Mouse (Mus musculus) adrenal gland, postnatal 10 days (tissue): Measurements from ENCODE around the gene Cd5l. TPM values are rescaled to one million over a fixed set of nuclear protein-coding genes. Genes with fewer than 3 reads are reported as not detected.
A peak's percentile ranks its signal among the peaks of the same experiment; 100 is the strongest.
"Not testable (repeated sequence)": the region's sequence is repeated elsewhere in the genome, so short reads cannot be mapped to it uniquely, and the experiment has no call there.

Experiments
- DNase-seq: peaks from one replicate; pipeline ENCODE4 v3.0.0; 2021; ENCODE audit warnings: mixed read lengths
- long read RNA-seq, 2 experiments: library from polyadenylated mRNA; stranded (forward); transcript quantifications; one replicate each; pipeline ENCODE4 v2.0.0; 2021
- total RNA-seq, 2 experiments: library from RNA; stranded (reverse); gene quantifications; 2 replicates each; pipeline ENCODE4 v1.2.3; 2021

Gene Cd5l
- 10 to 100 TPM in 1 of 2 experiments, 1 to 10 TPM in 1; 6.0 to 13.9 TPM for total RNA-seq
- long read RNA-seq, experiment 1, transcript Cd5l-201 (6 exons, 2,036 nt) = major isoform, 26 of 29 reads
- long read RNA-seq, experiment 1, partial matches to known transcripts = 2 of 29 reads
- long read RNA-seq, experiment 1, other reads (novel, unspliced or antisense) = 1 of 29 reads
- long read RNA-seq, experiment 2, partial matches to known transcripts = 0 of 1 reads
- long read RNA-seq, experiment 2, other reads (novel, unspliced or antisense) = 0 of 1 reads

DNA sequence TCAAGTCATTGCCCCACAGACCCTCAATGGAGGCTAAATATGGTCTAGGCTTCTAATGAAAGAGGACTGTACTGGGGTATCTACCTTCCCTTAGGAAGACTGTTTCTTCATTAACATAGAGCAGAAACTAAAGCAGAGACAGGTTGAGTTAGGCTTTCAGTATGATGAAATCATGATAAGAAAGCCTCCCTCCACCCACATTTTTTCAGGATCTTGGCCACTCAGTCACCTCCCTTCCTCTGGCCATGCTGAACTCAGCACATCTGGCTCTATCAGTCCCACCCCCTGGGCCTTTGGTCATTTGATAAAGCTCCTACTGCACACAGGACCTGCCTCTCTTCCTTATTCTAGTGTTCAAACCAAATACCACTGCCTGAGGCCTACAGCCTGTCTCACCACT lies at the start of gene Cd5l:
Cd5l (plus strand) TSS at position 301 of the 400 bp plus-strand sequence.
- no peak for DNase-seq

DNA sequence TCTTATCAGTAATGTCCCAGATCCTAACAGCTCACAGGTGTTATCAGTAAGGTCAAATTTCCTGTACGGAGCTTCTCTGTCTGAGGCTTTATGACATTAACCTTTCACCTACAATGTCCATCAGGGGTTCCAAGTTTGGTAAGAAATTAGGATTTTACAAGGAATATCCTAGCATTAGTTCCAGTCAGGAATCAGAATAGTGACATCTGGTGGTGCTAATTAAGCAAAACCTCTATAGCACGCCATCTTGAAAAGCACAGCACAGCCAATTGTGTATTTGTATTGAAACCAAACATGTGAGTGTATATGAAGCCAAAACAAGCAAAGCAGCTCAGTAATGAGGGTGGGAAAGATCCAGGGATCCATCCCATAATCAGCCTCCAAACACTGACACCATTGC lies 47.8 kb upstream of the Cd5l start:
- no peak for DNase-seq

DNA sequence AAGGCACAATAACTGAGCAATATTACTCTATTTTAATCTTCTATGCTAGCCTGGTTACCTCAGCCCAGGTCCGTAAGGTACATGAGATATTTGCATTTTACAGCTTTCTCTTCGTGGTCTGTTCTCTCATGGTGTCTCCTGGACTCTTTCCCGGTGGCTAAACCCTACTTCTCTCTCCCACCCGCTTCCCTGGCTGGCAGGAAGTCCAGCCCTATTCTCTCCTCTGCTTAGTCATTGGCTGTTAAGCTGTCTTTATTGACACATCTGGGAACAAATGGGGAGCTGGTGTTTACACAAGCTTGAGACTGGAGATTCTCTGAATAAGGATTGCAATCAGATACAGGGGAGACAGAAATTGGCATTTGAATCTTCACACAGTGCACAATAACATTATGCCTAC lies 35.1 kb upstream of the Cd5l start:
- no peak for DNase-seq

DNA sequence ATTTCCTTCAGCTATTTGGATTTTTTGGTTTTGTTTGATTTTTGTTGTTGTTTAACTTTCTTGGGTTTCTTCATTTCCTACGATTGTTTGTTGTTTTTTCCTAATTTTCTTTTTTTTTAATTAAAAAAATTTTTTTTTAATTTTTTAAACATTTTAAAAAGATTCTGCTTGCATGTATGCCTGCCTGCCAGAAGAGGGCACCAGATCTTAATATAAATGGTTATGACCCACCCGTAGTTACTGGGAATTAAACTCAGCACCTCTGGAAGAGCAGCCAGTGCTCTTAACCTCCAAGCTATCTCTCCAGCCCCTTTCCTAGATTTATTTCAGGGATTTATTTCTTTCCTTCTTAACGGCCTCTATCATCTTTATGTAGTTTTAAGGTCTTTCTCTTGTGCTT lies 33.9 kb upstream of the Cd5l start:
- DNase-seq = peak; percentile 4

GRCm38 (mm10) chr3:87337899-87338298 lies 19.8 kb upstream of the Cd5l start:
- DNase-seq = no peak

- not testable (repeated sequence) for DNase-seq
Observed at GRCm38 (mm10) chr3:87350992-87351391, 6.7 kb upstream of the Cd5l start.

- DNase-seq = no peak
Observed at GRCm38 (mm10) chr3:87359215-87359614, 1.5 kb downstream of the Cd5l start.

DNA sequence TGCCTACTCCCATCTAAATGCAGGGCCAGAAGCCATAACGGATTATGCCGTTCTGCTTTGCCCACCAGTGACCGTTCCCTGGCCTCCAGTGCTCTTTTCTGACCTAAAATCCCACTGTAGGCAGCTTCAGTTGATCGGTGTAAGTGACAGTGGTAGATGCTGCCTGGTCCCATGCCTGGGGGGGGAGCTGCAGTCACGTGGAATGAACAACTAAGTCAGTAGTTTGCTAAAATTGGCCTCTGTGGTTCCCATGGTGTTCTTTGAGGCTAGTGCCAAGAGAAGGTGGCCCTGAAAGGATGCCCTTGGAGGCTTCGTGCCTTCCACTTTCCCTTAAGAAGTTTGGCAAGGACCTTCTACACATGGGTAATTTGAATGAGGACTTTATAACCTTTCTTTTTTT lies 2.8 kb downstream of the Cd5l start:
- DNase-seq = no peak

DNA sequence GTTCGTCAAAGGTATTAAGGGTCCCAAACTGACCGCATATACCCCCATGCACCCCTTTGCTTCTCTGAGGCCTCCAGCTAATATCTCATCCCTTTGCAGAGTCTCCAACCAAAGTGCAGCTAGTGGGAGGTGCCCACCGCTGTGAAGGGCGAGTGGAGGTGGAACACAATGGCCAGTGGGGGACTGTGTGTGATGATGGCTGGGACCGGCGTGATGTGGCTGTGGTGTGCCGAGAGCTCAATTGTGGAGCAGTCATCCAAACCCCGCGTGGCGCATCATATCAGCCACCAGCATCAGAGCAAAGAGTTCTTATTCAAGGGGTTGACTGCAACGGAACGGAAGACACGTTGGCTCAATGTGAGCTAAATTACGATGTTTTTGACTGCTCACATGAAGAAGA lies 8.0 kb downstream of the Cd5l start:
- DNase-seq = no peak

GRCm38 (mm10) chr3:87367511-87367910 lies 9.8 kb downstream of the Cd5l start:
- no peak for DNase-seq

- DNase-seq = no peak
Observed at GRCm38 (mm10) chr3:87369181-87369580, 11.5 kb downstream of the Cd5l start.

- DNase-seq = no peak
Observed at GRCm38 (mm10) chr3:87376195-87377165, 18.8 kb downstream of the Cd5l start, which contains the start of gene Fcrl1. Fcrl1 (plus strand) TSS chr3:87376387.

GRCm38 (mm10) chr3:87377228-87377627 lies 19.5 kb downstream of the Cd5l start:
- DNase-seq = no peak

GRCm38 (mm10) chr3:87377719-87378118 lies 20.0 kb downstream of the Cd5l start:
- DNase-seq = no peak

DNA sequence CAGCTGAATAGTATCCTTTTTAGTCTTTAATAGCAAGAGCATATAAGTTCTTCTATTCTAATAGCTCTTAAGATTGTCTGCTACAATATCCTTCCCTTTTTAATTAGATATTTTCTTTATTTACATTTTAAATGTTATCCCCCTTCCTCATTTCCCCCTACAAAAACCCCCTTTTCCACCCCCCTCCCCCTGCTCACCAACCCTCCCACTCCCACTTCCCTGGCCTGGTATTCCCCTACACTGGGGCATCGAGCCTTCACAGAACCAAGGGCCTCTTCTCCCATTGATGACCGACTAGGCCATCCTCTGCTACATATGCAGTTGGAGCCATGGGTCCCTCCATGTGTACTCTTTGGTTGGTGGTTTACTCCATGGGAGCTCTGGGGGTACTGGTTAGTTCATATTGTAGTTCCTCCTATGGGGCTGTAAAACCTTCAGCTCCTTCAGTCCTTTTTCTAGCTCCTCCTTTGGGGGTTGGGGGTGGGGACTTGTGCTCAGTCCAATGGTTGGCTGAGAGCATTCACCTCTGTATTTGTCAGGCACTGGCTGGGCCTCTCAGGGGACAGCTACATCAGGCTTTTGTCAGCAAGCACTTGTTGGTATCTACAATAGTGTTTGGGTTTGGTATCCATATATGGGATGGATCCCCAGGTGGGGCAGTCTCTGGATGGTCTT lies 22.1 kb downstream of the Cd5l start:
- peak; percentile 18 for DNase-seq

DNA sequence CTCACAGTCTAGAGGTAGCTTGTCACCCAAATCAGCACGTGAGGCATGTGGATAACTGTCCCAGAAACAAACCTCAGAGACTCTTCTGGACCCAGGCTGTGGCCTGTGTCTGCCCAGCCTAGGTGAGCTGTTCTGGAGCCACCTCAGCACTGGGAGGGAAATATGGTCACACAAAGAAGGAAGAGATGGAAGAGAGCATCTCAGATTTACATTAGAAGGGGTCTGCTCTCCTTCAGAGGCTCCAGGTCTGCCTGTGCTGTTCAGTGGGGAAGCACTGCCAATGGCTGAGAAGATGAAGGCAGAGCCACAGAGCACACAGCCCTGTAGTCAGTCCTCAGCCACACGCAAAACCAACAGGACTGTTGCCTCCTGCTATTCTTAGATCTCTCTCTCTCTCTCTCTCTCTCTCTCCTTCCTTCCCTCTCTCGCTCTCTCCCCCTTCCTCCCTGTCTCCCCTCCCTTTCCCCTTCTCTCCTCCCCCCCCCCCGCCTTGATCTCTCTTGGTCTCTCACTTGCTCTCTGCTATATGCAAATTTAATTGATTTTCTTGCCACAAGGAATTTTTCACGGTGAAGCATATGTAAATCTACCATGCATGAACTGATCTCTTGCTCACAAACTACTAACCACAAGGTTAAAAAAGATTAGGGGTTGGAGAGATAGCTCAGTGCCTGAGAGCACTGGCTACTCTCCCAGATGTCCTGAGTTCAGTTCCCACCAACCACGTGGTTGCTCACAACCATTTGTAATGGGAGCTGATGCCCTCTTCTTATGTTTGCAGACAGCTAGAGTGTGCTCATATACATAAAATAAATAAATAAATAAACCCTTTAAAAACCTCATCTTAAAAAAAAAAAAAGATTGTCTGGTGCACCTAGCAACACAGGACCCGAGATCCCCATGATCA lies 24.4 kb downstream of the Cd5l start:
- no peak for DNase-seq

- DNase-seq = no peak
Observed at GRCm38 (mm10) chr3:87383308-87383707, 25.6 kb downstream of the Cd5l start.

GRCm38 (mm10) chr3:87385105-87385504 lies 27.4 kb downstream of the Cd5l start:
- no peak for DNase-seq

DNA sequence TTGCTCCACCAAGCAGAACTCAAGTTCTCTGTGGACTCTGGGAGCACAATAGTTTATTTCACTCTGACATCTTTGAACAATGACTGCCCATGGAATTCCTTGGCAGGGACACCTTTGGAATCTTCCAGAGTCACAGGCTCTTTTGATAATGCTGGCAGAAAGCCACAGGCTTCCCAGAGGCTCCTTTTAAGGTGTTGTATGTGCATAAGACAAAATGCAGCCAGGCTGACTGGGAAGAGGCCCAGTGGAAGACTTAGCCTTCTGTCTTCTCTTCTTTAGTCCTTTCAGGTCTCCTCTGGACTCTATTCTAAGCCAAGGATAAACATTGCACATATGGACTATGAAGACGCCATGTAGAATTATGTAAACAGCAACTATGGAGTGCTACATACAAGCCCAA lies 33.3 kb downstream of the Cd5l start:
- no peak for DNase-seq

- DNase-seq = no peak
Observed at GRCm38 (mm10) chr3:87398809-87399208, 41.1 kb downstream of the Cd5l start.

GRCm38 (mm10) chr3:87399906-87400305 lies 42.2 kb downstream of the Cd5l start:
- DNase-seq = no peak

- DNase-seq = no peak
Observed at GRCm38 (mm10) chr3:87401321-87401720, 43.6 kb downstream of the Cd5l start.
